Mouse (Mus musculus) heart, embryonic 13.5 days (tissue): ENCODE results near the gene Lhx2. TPM values are rescaled to one million over a fixed set of nuclear protein-coding genes. Genes with fewer than 3 reads are reported as not detected.

ENCODE experiments used
- ATAC-seq: fragments of 200-750 bp; cut with Nextera tagmentation; 2 replicates; pipeline ENCODE4 v1.8.0; 2017; ENCODE audit warnings: moderate TSS enrichment; ENCODE audit not compliant: insufficient number of reproducible peaks, low FRiP score, low TSS enrichment; ENCODE audit errors: extremely low read depth
- H3K27ac ChIP-seq: fragments of 300-500 bp; sonication (generic); replicated peaks from 2 replicates; pipeline ENCODE4 v1.5.1; 2015; ENCODE audit warnings: moderate library complexity, mild to moderate bottlenecking, inconsistent platforms
- H3K27me3 ChIP-seq: fragments of 300-500 bp; sonication (generic); replicated peaks from 2 replicates; pipeline ENCODE4 v1.6.1; 2015; ENCODE audit warnings: mild to moderate bottlenecking, inconsistent platforms
- H3K36me3 ChIP-seq: fragments of 300-500 bp; sonication (generic); 2 replicates; pipeline ENCODE4 v1.6.1; 2015; ENCODE audit warnings: mild to moderate bottlenecking, inconsistent platforms
- H3K4me1 ChIP-seq: fragments of 300-500 bp; sonication (generic); 2 replicates; pipeline ENCODE4 v1.6.1; 2015; ENCODE audit warnings: inconsistent platforms
- H3K4me2 ChIP-seq: fragments of 300-500 bp; sonication (generic); 2 replicates; pipeline ENCODE4 v1.6.1; 2015; ENCODE audit warnings: inconsistent platforms, mild to moderate bottlenecking, moderate library complexity
- H3K4me3 ChIP-seq: fragments of 300-500 bp; sonication (generic); 2 replicates; pipeline ENCODE4 v1.5.1; 2015; ENCODE audit warnings: moderate library complexity, mild to moderate bottlenecking, inconsistent platforms
- H3K9ac ChIP-seq: fragments of 300-500 bp; sonication (generic); 2 replicates; pipeline ENCODE4 v1.6.1; 2015; ENCODE audit warnings: inconsistent platforms, mild to moderate bottlenecking, moderate library complexity
- H3K9me3 ChIP-seq: fragments of 300-500 bp; sonication (generic); 2 replicates; pipeline ENCODE4 v1.6.1; 2016; ENCODE audit warnings: inconsistent platforms
- WGBS: fragments of 180-500 bp; shearing (Covaris S2); methylation state at CpG from one replicate; pipeline ENCODE4 v1.1.7; 2015; ENCODE audit warnings: mixed read lengths; 5-methylcytosine and 5-hydroxymethylcytosine counted together
- polyA plus RNA-seq: library from polyadenylated mRNA; unstranded; fragments of >200 nt; fragmentation: Nextera tagmentation; extraction: Ambion mirVana; gene quantifications from 2 replicates; pipeline ENCODE4 v1.2.1, GENCODE M21; 2015

Lhx2 gene
- 0.40 and 0.62 TPM in 2 replicates for polyA plus RNA-seq

DNA sequence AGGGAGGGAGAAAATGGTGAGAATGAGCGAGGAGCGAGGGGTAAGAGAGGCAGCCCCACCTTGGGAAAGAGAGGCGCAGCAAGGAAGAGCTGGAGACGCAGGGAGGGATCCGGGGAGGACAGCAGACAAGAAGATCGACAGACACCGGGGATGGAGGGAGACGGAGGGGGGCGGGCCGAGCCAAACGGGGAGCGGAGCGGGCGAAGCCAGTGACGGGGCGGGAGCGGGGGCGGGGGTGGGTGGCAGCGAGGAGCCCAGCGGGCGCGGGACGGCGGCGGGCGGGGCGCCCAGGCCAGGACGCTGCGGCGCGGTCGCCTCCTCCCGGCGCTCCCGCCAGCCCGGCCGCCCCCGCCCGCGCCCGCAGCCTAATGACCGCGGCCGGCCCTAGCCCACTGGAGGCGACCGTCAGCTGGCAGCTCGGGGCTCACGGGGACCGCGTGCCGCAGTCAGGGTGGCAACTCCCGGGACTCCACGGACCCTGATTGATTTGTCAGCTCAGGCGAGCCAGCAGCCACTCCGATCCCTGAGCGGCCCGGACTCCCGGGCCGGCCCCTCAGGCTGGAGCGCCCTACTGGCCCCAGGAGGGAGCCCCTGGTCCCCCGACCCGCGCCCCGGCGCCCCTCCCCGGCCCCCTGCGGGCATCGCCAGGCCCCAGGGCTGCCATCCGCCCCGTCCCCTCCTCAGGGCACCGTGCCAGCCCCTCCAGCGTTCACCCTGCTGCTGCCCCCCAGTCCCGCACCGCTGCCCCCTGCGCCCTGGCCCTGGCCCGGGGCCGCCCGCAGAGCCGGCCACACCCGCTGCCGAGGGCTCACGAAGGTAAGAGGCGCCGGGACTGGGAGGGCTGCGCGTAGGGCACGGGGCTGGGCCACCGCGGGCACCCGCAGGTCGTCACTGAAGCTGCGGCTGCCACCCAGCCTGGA is at the start of gene Lhx2:
Gene Lhx2 (plus strand): TSS at position 292 of the 920 bp plus-strand sequence.
- H3K9me3 ChIP-seq, result no peaks in the 10 kb centered on the region
- H3K4me2 ChIP-seq, result peak within 1 kb of the TSS; percentile 92
- H3K9ac ChIP-seq, result peak within 1 kb of the TSS; percentile 74
- no peaks in the 10 kb centered on the region for H3K36me3 ChIP-seq
- peaks cover 22% of the 10 kb centered on the region for H3K4me1 ChIP-seq
- no peak within 1 kb of the TSS for H3K27ac ChIP-seq
- peaks cover 99% of the 10 kb centered on the region for H3K27me3 ChIP-seq
- H3K4me3 ChIP-seq, result peak within 1 kb of the TSS; percentile 57
- peak; percentile 48 for ATAC-seq
- WGBS, result under 1% methylated on average over 64 of the region's 92 CpGs

DNA sequence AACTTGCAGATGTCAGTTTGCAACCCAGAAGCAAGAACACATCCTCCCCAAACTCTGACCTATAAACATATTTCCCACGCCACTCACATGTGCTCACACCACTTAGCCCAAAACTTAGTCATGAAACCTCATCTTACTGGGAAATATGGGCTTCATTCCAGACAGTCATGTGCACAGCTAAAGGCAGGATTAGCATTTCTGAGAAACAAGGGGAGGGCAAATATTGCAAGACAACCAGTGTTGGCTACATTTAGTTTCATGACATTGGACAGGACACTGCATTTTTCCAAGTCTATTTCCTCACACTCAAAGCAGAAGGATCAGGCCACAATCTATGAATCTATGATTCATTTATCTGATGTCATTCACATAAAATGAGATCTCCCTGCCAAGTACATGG is 47.6 kb upstream of the Lhx2 start:
- WGBS, result 74% methylated on average over 1 of the region's 1 CpGs

DNA sequence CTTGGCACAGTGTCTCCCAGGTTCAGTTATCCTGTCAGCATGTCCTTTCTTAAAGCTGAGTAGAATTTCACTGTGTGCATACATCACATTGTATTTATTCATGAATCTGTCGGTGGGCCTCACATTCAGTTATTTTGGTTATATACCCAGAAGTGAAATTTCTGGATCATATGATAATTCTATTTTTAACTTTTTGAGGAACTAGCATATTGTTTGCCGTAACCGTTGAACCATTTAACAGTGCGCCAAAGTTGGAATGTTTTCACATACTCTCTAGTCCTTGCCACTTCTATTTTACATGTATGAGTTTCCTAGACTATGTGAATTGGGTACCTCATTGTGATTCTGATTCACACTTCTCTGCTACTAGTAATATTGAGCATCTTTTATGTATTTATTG is 43.1 kb upstream of the Lhx2 start:
- WGBS, result 84% methylated on average over 4 of the region's 4 CpGs
- H3K9ac ChIP-seq, result no peak overlapping the region
- H3K4me3 ChIP-seq, result no peak overlapping the region
- H3K27me3 ChIP-seq, result 0 out of 2 replicates have a peak, but pooled peaks cover 5% of the 10 kb centered on the region
- H3K4me1 ChIP-seq, result no peaks in the 10 kb centered on the region
- H3K4me2 ChIP-seq, result no peak overlapping the region
- no peaks in the 10 kb centered on the region for H3K36me3 ChIP-seq
- no peak for ATAC-seq
- no peaks in the 10 kb centered on the region for H3K9me3 ChIP-seq
- no peak overlapping the region for H3K27ac ChIP-seq

More for the DNA sequence above, 47.6 kb upstream of the Lhx2 start:
- Histone ChIP-seq H3K27me3 (no peaks in the 10 kb centered on the region), H3K4me1 (peaks cover 4% of the 10 kb centered on the region), H3K4me3 (no peak overlapping the region), H3K9me3 (no peaks in the 10 kb centered on the region), H3K36me3 (no peaks in the 10 kb centered on the region), H3K9ac (no peak overlapping the region), H3K4me2 (no peak overlapping the region), H3K27ac (no peak overlapping the region)
- no peak for ATAC-seq

DNA sequence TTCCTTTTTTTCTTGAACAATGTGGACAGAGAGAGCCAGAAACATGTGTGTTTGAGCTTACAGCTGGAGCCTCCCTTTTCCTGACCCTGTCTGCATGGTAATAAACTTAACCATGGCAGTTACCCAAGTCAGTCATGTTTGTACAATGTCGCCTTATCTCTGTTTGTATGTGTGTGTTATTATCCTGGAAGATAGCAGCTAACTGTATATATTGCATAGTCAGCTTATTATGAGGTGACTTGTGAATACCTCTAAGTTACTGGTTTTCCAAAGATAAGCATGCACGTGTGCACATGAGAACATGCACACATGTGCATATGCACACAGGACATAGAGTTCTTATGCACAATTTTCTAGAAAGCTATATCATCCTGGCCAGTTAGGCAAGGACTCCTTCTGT is 38.1 kb upstream of the Lhx2 start:
- Histone ChIP-seq H3K9me3 (no peaks in the 10 kb centered on the region), H3K36me3 (no peaks in the 10 kb centered on the region), H3K4me2 (no peak overlapping the region), H3K27me3 (peaks cover 11% of the 10 kb centered on the region), H3K4me1 (no peaks in the 10 kb centered on the region), H3K27ac (no peak overlapping the region), H3K9ac (no peak overlapping the region), H3K4me3 (no peak overlapping the region)
- ATAC-seq, result no peak
- 55% methylated on average over 2 of the region's 2 CpGs for WGBS

DNA sequence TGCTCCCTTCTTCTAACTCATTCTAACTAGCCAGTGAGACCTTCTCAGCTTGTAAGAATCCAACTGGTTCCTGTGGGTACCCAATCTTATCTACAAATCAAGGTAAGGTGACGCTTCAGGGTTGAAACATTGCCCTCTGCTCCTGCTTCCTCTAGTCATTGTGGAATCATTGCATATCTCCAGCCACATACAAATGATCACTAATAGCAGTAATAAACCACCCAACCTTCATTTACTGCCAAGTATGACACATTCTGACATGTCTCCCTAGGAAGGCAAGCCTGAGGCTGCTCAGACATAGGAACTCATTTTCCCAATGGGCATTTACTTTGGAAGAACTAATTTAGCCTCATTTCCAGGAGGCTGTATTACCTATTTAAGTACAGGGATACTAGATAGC is 33.9 kb upstream of the Lhx2 start:
- Histone ChIP-seq H3K27ac (no peak overlapping the region), H3K36me3 (no peaks in the 10 kb centered on the region), H3K27me3 (peaks cover 7% of the 10 kb centered on the region), H3K4me1 (no peaks in the 10 kb centered on the region), H3K4me3 (no peak overlapping the region), H3K9me3 (no peaks in the 10 kb centered on the region), H3K9ac (no peak overlapping the region), H3K4me2 (no peak overlapping the region)
- 61% methylated on average over 1 of the region's 1 CpGs for WGBS
- ATAC-seq, result no peak

DNA sequence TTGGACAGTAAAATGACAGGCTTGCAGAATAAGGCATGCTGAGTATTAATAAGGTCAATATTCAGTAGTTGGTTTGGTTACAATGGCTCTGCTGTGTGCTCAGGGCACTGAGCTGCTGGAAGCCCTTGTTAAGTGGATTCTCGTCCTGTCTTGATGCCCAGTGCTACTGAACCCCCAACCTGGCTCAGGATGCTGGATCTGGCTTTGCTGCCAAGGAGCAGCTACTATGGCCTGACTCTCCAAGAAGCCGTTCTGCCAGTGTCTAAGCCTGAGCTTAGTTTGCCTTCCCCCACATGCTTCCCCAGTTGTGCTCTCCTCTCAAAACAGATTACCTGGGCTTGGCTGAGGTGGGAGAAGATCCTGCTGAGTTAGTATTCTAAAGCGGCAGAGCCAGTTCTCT is 26.2 kb upstream of the Lhx2 start:
- H3K9ac ChIP-seq, result no peak overlapping the region
- no peaks in the 10 kb centered on the region for H3K9me3 ChIP-seq
- no peak for ATAC-seq
- no peak overlapping the region for H3K27ac ChIP-seq
- H3K4me3 ChIP-seq, result no peak overlapping the region
- H3K36me3 ChIP-seq, result no peaks in the 10 kb centered on the region
- H3K4me1 ChIP-seq, result no peaks in the 10 kb centered on the region
- peaks cover 32% of the 10 kb centered on the region for H3K27me3 ChIP-seq
- WGBS, result 39% methylated on average over 3 of the region's 3 CpGs
- H3K4me2 ChIP-seq, result no peak overlapping the region

DNA sequence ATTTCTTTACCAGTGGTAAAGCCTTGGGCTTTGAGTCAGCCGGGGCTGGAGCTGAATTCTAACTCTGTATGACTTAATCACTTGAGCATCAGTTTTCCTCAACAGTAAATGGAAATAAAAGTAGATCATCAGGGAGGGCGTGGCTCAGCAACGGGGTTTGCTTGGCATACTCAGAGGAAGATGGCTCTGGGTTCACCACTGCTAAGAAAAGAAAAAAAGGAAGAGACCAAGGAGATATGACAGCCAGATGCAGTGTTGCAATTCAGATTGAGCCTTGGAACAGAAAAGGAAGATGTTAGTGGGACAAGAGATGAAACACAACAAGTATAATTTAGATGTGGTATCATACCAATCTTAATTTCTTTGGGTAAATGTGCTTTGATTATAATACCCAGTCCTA is 25.7 kb upstream of the Lhx2 start:
- Histone ChIP-seq H3K4me2 (no peak overlapping the region), H3K27ac (no peak overlapping the region), H3K36me3 (no peaks in the 10 kb centered on the region), H3K4me3 (no peak overlapping the region), H3K27me3 (peaks cover 32% of the 10 kb centered on the region), H3K9ac (no peak overlapping the region), H3K9me3 (no peaks in the 10 kb centered on the region), H3K4me1 (no peaks in the 10 kb centered on the region)
- ATAC-seq, result no peak
- WGBS, result 48% methylated on average over 3 of the region's 3 CpGs

DNA sequence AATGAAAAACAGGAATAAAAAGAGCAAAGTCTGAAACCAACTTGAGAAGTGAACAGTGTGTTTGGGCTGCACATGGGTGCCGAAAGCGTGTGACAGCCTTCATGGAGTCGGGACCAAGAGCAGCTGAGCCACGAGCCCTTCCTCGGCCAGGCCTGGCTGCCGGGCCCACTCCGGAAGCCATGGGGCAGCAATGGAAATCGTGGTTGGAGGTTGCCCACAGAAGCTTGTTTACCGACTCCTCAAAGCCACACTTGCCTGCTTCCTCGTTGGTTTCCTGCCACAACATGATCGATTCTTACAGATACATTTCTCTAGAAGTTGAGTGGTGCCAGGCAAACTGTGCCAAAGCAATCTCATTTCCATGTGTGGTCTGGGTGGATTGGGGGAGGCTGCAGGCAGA is 20.0 kb upstream of the Lhx2 start:
- Histone ChIP-seq H3K4me1 (no peaks in the 10 kb centered on the region), H3K9ac (no peak overlapping the region), H3K4me2 (no peak overlapping the region), H3K36me3 (no peaks in the 10 kb centered on the region), H3K9me3 (no peaks in the 10 kb centered on the region), H3K4me3 (no peak overlapping the region), H3K27ac (no peak overlapping the region), H3K27me3 (peaks cover 34% of the 10 kb centered on the region)
- WGBS, result 74% methylated on average over 11 of the region's 11 CpGs
- no peak for ATAC-seq

DNA sequence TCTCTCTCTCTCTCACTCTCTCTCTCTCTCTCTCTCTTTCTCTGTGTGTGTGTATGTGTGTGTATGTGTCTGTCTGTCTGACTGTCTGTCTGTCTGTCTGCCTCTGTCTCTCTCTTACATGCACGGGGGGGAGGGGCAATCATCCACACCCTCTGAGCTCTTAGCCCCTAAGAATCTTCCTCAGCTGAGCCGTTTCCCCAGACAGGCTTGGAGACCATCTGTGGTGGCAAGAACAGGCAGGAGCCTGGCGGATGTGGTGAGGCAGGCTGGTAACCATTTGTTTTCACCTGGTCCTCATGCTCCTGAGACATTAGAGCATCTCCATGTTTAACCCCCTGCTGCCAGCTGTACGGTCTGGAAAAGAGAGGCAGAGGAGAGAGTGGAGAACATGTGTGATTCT is 18.2 kb upstream of the Lhx2 start:
- peaks cover 31% of the 10 kb centered on the region for H3K27me3 ChIP-seq
- no peaks in the 10 kb centered on the region for H3K4me1 ChIP-seq
- H3K9me3 ChIP-seq, result no peaks in the 10 kb centered on the region
- H3K36me3 ChIP-seq, result no peaks in the 10 kb centered on the region
- no peak overlapping the region for H3K4me2 ChIP-seq
- no peak overlapping the region for H3K4me3 ChIP-seq
- H3K9ac ChIP-seq, result no peak overlapping the region
- no peak overlapping the region for H3K27ac ChIP-seq
- ATAC-seq, result no peak
- WGBS, result 56% methylated on average over 4 of the region's 4 CpGs

DNA sequence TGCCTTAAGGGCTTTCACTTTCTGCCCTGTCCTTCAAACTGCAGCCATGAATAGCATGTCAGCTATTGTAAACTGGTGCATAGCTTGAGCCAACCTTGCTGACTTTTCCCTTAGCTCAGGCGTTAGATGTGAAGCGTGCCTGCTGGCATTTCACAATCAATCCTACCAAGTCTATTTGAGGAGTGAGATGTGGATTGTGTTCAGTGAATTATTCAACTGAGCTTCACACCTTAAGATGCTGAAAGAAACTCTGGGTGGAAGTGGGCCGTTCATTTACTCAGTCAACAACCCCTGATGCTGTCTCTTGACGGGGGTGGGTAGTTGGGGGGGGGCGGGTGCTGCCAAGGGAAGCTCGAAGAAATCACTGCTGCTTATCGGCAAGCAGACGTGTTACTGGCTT is 15.7 kb upstream of the Lhx2 start:
- H3K4me2 ChIP-seq, result no peak overlapping the region
- no peak overlapping the region for H3K27ac ChIP-seq
- 27% methylated on average over 8 of the region's 8 CpGs for WGBS
- H3K27me3 ChIP-seq, result peaks cover 37% of the 10 kb centered on the region
- H3K4me3 ChIP-seq, result no peak overlapping the region
- no peaks in the 10 kb centered on the region for H3K9me3 ChIP-seq
- H3K36me3 ChIP-seq, result no peaks in the 10 kb centered on the region
- H3K4me1 ChIP-seq, result no peaks in the 10 kb centered on the region
- H3K9ac ChIP-seq, result no peak overlapping the region
- no peak for ATAC-seq

DNA sequence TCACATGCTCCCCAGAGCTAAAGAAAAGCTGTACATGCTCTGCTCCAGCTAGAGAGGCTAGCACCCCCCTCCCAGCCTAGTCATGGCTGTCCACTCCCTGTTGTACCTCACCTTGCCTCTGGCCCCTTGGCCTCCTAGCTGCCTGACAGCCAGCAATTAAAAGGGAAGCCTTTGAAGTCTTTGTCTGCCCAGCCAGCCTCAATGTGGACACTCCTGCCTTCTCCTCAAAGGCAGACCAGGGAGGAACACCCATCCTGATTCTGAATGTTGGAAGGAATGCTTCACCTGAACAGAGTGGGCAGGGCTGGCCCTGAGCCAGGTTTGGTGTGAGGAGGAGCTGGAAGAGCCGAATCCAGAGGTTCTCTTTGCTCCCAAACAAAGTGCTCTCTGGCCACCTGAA is 12.4 kb upstream of the Lhx2 start:
- WGBS, result 71% methylated on average over 1 of the region's 1 CpGs

DNA sequence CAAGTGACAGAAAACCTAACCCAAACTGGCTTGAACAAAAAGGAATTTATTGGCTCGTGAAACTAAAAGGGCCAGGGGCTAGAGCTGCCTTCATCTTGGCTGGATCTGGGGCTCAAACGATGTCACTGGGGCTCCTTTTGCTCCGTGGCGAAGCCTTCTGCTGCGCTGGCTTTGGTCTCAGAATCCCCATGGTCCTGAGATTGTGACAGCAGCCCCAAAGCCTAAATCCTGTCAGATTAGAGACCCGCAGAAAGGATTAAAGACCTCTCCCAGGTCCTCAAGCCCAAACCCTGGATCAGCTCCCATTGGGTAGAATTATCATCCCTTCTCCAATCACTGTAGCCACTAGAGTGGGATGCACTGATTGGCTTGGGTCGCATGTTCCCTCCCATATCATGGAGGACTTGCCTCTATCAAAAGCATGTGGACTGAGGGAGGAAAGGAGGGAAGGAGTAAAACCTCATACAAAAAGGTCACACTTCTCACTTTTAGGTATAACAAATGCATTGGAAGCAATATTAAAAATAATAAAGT is 5.4 kb upstream of the Lhx2 start:
- H3K4me1 ChIP-seq, result peaks cover 10% of the 10 kb centered on the region; the same call in 1 of the 2 replicates
- no peaks in the 10 kb centered on the region for H3K36me3 ChIP-seq
- no peak overlapping the region for H3K4me2 ChIP-seq
- WGBS, result 31% methylated on average over 7 of the region's 7 CpGs
- peaks cover 73% of the 10 kb centered on the region for H3K27me3 ChIP-seq
- no peak overlapping the region for H3K9ac ChIP-seq
- no peak overlapping the region for H3K27ac ChIP-seq
- ATAC-seq, result no peak
- no peaks in the 10 kb centered on the region for H3K9me3 ChIP-seq
- no peak overlapping the region for H3K4me3 ChIP-seq

More for the DNA sequence above, 12.4 kb upstream of the Lhx2 start:
- ATAC-seq, result no peak
- H3K4me2 ChIP-seq, result no peak overlapping the region
- H3K36me3 ChIP-seq, result no peaks in the 10 kb centered on the region
- no peak overlapping the region for H3K4me3 ChIP-seq
- H3K4me1 ChIP-seq, result no peaks in the 10 kb centered on the region
- H3K9ac ChIP-seq, result no peak overlapping the region
- H3K27me3 ChIP-seq, result peaks cover 45% of the 10 kb centered on the region
- no peaks in the 10 kb centered on the region for H3K9me3 ChIP-seq
- H3K27ac ChIP-seq, result no peak overlapping the region
